Mouse (Mus musculus): ENCODE results near the gene Mrpl2.

DNA sequence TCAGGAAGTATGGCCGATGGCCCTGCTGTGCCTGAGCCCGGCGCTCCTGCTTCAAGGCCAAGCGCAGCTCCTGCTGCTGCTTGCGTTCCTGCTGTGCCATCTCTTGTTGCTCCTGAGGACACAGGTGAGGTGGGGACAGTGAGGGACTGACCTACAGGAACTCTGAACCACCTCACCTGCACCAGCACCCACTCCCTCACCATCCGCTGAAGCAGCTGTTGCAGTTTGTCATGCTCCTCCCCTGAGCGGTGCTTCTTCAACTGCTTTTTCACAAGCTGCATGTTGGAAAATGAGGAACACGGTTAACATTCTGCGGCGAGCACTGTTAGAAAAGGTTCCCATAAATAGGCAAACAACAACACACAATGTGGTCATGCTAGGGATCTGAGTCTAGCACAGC is 23.9 kb downstream of the Mrpl2 start:
- TF ChIP-seq POLR2A (IDR thresholded peaks at IDR 0.05; ENCODE audit: low read depth, low read length) (no peak), CTCF (conservative IDR thresholded peaks at IDR 0.05; ENCODE audit: insufficient read depth, insufficient read length, low read depth, low read length) (no peak)

Data from kidney, adult 2 months (tissue).